Mouse (Mus musculus) brain, adult 10 weeks (tissue): ENCODE results near the gene Brinp1. TPM values are rescaled to one million over a fixed set of nuclear protein-coding genes. Genes with fewer than 3 reads are reported as not detected.

Source experiments
- polyA plus RNA-seq: library from polyadenylated mRNA; stranded (reverse); fragments of 350-450 nt; fragmentation: Illumina TruSeq; extraction: RNeasy Lipid Tissue Mini Kit (QIAGEN cat#74804); gene quantifications from one replicate; pipeline ENCODE4 v1.2.3, GENCODE M21; 2015; ENCODE audit warnings: low read depth, low replicate concordance

Brinp1 gene
- 149 TPM for polyA plus RNA-seq

GRCm38 (mm10) chr4:68954322-68954901 is at the start of gene Brinp1:
Gene Brinp1, minus strand, starts transcription at chr4:68954397.

